Mouse (Mus musculus): Measurements from ENCODE around the gene Dennd4a. TPM values are rescaled to one million over a fixed set of nuclear protein-coding genes. Genes with fewer than 3 reads are reported as not detected.

Dennd4a gene
- polyA plus RNA-seq, 1 experiment from 2014 or later = 9.2 TPM

- 91% methylated on average over 1 of the region's 1 CpGs for WGBS
- ATAC-seq = no peak
- H3K27me3 ChIP-seq (replicated peaks; ENCODE audit: control insufficient read depth, insufficient read depth, low read length) = no peaks in the 10 kb centered on the region
- no peak overlapping the region for H3K27ac ChIP-seq (ENCODE audit: low read depth, low read length)
- H3K4me3 ChIP-seq (ENCODE audit: low read length) = no peak overlapping the region
- no peaks in the 10 kb centered on the region for H3K36me3 ChIP-seq (ENCODE audit: control insufficient read depth, insufficient read depth, low read length)
- no peak overlapping the region for H3K4me2 ChIP-seq (ENCODE audit: low read length)
- H3K4me1 ChIP-seq (ENCODE audit: control insufficient read depth, insufficient read depth, low read depth, low read length) = no peaks in the 10 kb centered on the region
- no peaks in the 10 kb centered on the region for H3K9me3 ChIP-seq (ENCODE audit: control insufficient read depth, low read length)
- no peak overlapping the region for H3K9ac ChIP-seq (ENCODE audit: low read depth, low read length)
Measured at GRCm38 (mm10) chr9:64849548-64849947, 38.4 kb downstream of the Dennd4a start.

GRCm38 (mm10) chr9:64860083-64860482 is 48.9 kb downstream of the Dennd4a start:
- H3K9me3 ChIP-seq (ENCODE audit: control insufficient read depth, low read length) = no peaks in the 10 kb centered on the region
- no peak overlapping the region for H3K4me3 ChIP-seq (ENCODE audit: low read length)
- no peak overlapping the region for H3K27ac ChIP-seq (ENCODE audit: low read depth, low read length)
- no peak overlapping the region for H3K9ac ChIP-seq (ENCODE audit: low read depth, low read length)
- peaks cover 8% of the 10 kb centered on the region for H3K36me3 ChIP-seq (ENCODE audit: control insufficient read depth, insufficient read depth, low read length)
- no peaks in the 10 kb centered on the region for H3K4me1 ChIP-seq (ENCODE audit: control insufficient read depth, insufficient read depth, low read depth, low read length)
- H3K27me3 ChIP-seq (replicated peaks; ENCODE audit: control insufficient read depth, insufficient read depth, low read length) = no peaks in the 10 kb centered on the region
- no peak for ATAC-seq
- H3K4me2 ChIP-seq (ENCODE audit: low read length) = no peak overlapping the region

GRCm38 (mm10) chr9:64862687-64863086 is 51.5 kb downstream of the Dennd4a start:
- Histone ChIP-seq H3K36me3 (ENCODE audit: control insufficient read depth, insufficient read depth, low read length) (peaks cover 8% of the 10 kb centered on the region), H3K4me1 (ENCODE audit: control insufficient read depth, insufficient read depth, low read depth, low read length) (no peaks in the 10 kb centered on the region), H3K9me3 (ENCODE audit: control insufficient read depth, low read length) (no peaks in the 10 kb centered on the region), H3K9ac (ENCODE audit: low read depth, low read length) (no peak overlapping the region), H3K27ac (ENCODE audit: low read depth, low read length) (no peak overlapping the region), H3K4me3 (ENCODE audit: low read length) (no peak overlapping the region), H3K27me3 (replicated peaks; ENCODE audit: control insufficient read depth, insufficient read depth, low read length) (no peaks in the 10 kb centered on the region), H3K4me2 (ENCODE audit: low read length) (no peak overlapping the region)
- 86% methylated on average over 2 of the region's 2 CpGs for WGBS
- no peak for ATAC-seq

GRCm38 (mm10) chr9:64886008-64886407 is 74.9 kb downstream of the Dennd4a start:
- no peak overlapping the region for H3K9ac ChIP-seq (ENCODE audit: low read depth, low read length)
- H3K4me1 ChIP-seq (ENCODE audit: control insufficient read depth, insufficient read depth, low read depth, low read length) = no peaks in the 10 kb centered on the region
- no peaks in the 10 kb centered on the region for H3K36me3 ChIP-seq (ENCODE audit: control insufficient read depth, insufficient read depth, low read length)
- no peaks in the 10 kb centered on the region for H3K9me3 ChIP-seq (ENCODE audit: control insufficient read depth, low read length)
- ATAC-seq = no peak
- 80% methylated on average over 5 of the region's 5 CpGs for WGBS
- no peak overlapping the region for H3K27ac ChIP-seq (ENCODE audit: low read depth, low read length)
- H3K27me3 ChIP-seq (replicated peaks; ENCODE audit: control insufficient read depth, insufficient read depth, low read length) = no peaks in the 10 kb centered on the region
- no peak overlapping the region for H3K4me2 ChIP-seq (ENCODE audit: low read length)
- no peak overlapping the region for H3K4me3 ChIP-seq (ENCODE audit: low read length)

- ATAC-seq = no peak
Measured at GRCm38 (mm10) chr9:64896605-64897004, 85.5 kb downstream of the Dennd4a start.

GRCm38 (mm10) chr9:64902866-64903265 is 91.7 kb downstream of the Dennd4a start:
- H3K36me3 ChIP-seq (ENCODE audit: control insufficient read depth, insufficient read depth, low read length) = peaks cover 8% of the 10 kb centered on the region
- no peaks in the 10 kb centered on the region for H3K4me1 ChIP-seq (ENCODE audit: control insufficient read depth, insufficient read depth, low read depth, low read length)
- no peak overlapping the region for H3K4me3 ChIP-seq (ENCODE audit: low read length)
- no peaks in the 10 kb centered on the region for H3K27me3 ChIP-seq (replicated peaks; ENCODE audit: control insufficient read depth, insufficient read depth, low read length)
- 49% methylated on average over 4 of the region's 4 CpGs for WGBS
- H3K27ac ChIP-seq (ENCODE audit: low read depth, low read length) = no peak overlapping the region
- no peak overlapping the region for H3K4me2 ChIP-seq (ENCODE audit: low read length)
- H3K9me3 ChIP-seq (ENCODE audit: control insufficient read depth, low read length) = no peaks in the 10 kb centered on the region
- H3K9ac ChIP-seq (ENCODE audit: low read depth, low read length) = no peak overlapping the region
- no peak for ATAC-seq

More at GRCm38 (mm10) chr9:64896605-64897004, 85.5 kb downstream of the Dennd4a start:
- H3K9ac ChIP-seq (ENCODE audit: low read depth, low read length) = no peak overlapping the region
- peaks cover 21% of the 10 kb centered on the region for H3K36me3 ChIP-seq (ENCODE audit: control insufficient read depth, insufficient read depth, low read length)
- no peaks in the 10 kb centered on the region for H3K9me3 ChIP-seq (ENCODE audit: control insufficient read depth, low read length)
- no peaks in the 10 kb centered on the region for H3K27me3 ChIP-seq (replicated peaks; ENCODE audit: control insufficient read depth, insufficient read depth, low read length)
- H3K4me1 ChIP-seq (ENCODE audit: control insufficient read depth, insufficient read depth, low read depth, low read length) = no peaks in the 10 kb centered on the region
- no peak overlapping the region for H3K4me3 ChIP-seq (ENCODE audit: low read length)
- H3K27ac ChIP-seq (ENCODE audit: low read depth, low read length) = no peak overlapping the region
- H3K4me2 ChIP-seq (ENCODE audit: low read length) = no peak overlapping the region
- whole genome bisulfite sequencing = 91% methylated on average over 10 of the region's 10 CpGs

GRCm38 (mm10) chr9:64903386-64903785 is 92.2 kb downstream of the Dennd4a start:
- Histone ChIP-seq H3K4me2 (ENCODE audit: low read length) (no peak overlapping the region), H3K27me3 (replicated peaks; ENCODE audit: control insufficient read depth, insufficient read depth, low read length) (no peaks in the 10 kb centered on the region), H3K4me1 (ENCODE audit: control insufficient read depth, insufficient read depth, low read depth, low read length) (no peaks in the 10 kb centered on the region), H3K9ac (ENCODE audit: low read depth, low read length) (no peak overlapping the region), H3K9me3 (ENCODE audit: control insufficient read depth, low read length) (no peaks in the 10 kb centered on the region), H3K36me3 (ENCODE audit: control insufficient read depth, insufficient read depth, low read length) (peaks cover 3% of the 10 kb centered on the region), H3K27ac (ENCODE audit: low read depth, low read length) (no peak overlapping the region), H3K4me3 (ENCODE audit: low read length) (no peak overlapping the region)
- no peak for ATAC-seq
- WGBS = 60% methylated on average over 3 of the region's 3 CpGs

GRCm38 (mm10) chr9:64904917-64905640 is 93.9 kb downstream of the Dennd4a start:
- H3K4me3 ChIP-seq (ENCODE audit: low read length) = no peak overlapping the region
- no peaks in the 10 kb centered on the region for H3K9me3 ChIP-seq (ENCODE audit: control insufficient read depth, low read length)
- H3K36me3 ChIP-seq (ENCODE audit: control insufficient read depth, insufficient read depth, low read length) = peaks cover 10% of the 10 kb centered on the region
- H3K9ac ChIP-seq (ENCODE audit: low read depth, low read length) = no peak overlapping the region
- 93% methylated on average over 14 of the region's 14 CpGs for WGBS
- ATAC-seq = no peak
- H3K4me1 ChIP-seq (ENCODE audit: control insufficient read depth, insufficient read depth, low read depth, low read length) = no peaks in the 10 kb centered on the region
- H3K27ac ChIP-seq (ENCODE audit: low read depth, low read length) = no peak overlapping the region
- no peak overlapping the region for H3K4me2 ChIP-seq (ENCODE audit: low read length)
- no peaks in the 10 kb centered on the region for H3K27me3 ChIP-seq (replicated peaks; ENCODE audit: control insufficient read depth, insufficient read depth, low read length)

- no peak for ATAC-seq
- Histone ChIP-seq H3K9ac (ENCODE audit: low read depth, low read length) (no peak overlapping the region), H3K4me3 (ENCODE audit: low read length) (no peak overlapping the region), H3K36me3 (ENCODE audit: control insufficient read depth, insufficient read depth, low read length) (peaks cover 15% of the 10 kb centered on the region), H3K27me3 (replicated peaks; ENCODE audit: control insufficient read depth, insufficient read depth, low read length) (no peaks in the 10 kb centered on the region), H3K9me3 (ENCODE audit: control insufficient read depth, low read length) (no peaks in the 10 kb centered on the region), H3K27ac (ENCODE audit: low read depth, low read length) (no peak overlapping the region), H3K4me2 (ENCODE audit: low read length) (no peak overlapping the region), H3K4me1 (ENCODE audit: control insufficient read depth, insufficient read depth, low read depth, low read length) (no peaks in the 10 kb centered on the region)
- 96% methylated on average over 3 of the region's 3 CpGs for WGBS
Measured at GRCm38 (mm10) chr9:64907441-64907840, 96.3 kb downstream of the Dennd4a start.

All from hindbrain, embryonic 16.5 days (tissue).